Mouse (Mus musculus) Patski (cell line): ENCODE data around the gene Olfr12. TPM values are rescaled to one million over a fixed set of nuclear protein-coding genes. Genes with fewer than 3 reads are reported as not detected.

ENCODE experiments used
- ATAC-seq: fragments of 100-300 bp; one replicate; pipeline ENCODE4 v1.8.0; 2021
- CTCF ChIA-PET: fragments of 350-600 bp; sonication (Branson Sonifier 250); formaldehyde crosslinking; loops from one replicate; lab custom pipeline; 2022; ENCODE audit warnings: inconsistent platforms; lab: Charles Lee
- POLR2A ChIA-PET: fragments of 350-600 bp; sonication (Branson Sonifier 250); formaldehyde crosslinking; loops from one replicate; lab custom pipeline; 2022; ENCODE audit warnings: antibody characterized with exemption, inconsistent platforms; lab: Charles Lee
- DNase-seq: peaks from one replicate; pipeline ENCODE4 v3.0.0-alpha.2; 2011; ENCODE audit warnings: low read depth, low spot score
- H3K27me3 ChIP-seq: fragments of 371-371 bp; one replicate; pipeline ENCODE4 v1.5.1; 2021
- CTCF ChIP-seq: fragments of 100-300 bp; IDR thresholded peaks from one replicate; pipeline ENCODE4 v1.5.1; 2021
- in situ Hi-C: fragments of 300-500 bp; cut with MboI; formaldehyde crosslinking; loops from 3 replicates; pipeline ENCODE4 v1.11.1; 2018; ENCODE audit warnings: low pct_unique_long_range_greater_than_20kb, mixed read lengths
- polyA plus RNA-seq: library from polyadenylated mRNA; unstranded; gene quantifications from one replicate; pipeline ENCODE4 v1.2.3, GENCODE M21; 2021

The Olfr12 gene
- polyA plus RNA-seq, 1 experiment from 2014 or later, result not detected

- ATAC-seq (no peak), DNase-seq (no peak)
- ChIA-PET CTCF (no interaction called here), POLR2A (no interaction called here)
- TF ChIP-seq CTCF, result no peak
- no peaks in the 10 kb centered on the region for H3K27me3 ChIP-seq
- in situ Hi-C loops, result no loop called here
These were observed 33.9 kb downstream of the Olfr12 start for GRCm38 (mm10) chr1:92651467-92651866.

- POLR2A ChIA-PET, result no interaction called here
- H3K27me3 ChIP-seq, result no peaks in the 10 kb centered on the region
- CTCF ChIA-PET, result interaction anchor here (0.6 to 0.9 kb wide), 3 partner anchors 51 to 132 kb away, joined by 3 read pairs; no protein-coding TSS in a partner anchor
- no peak for TF ChIP-seq CTCF
- DNase-seq, result no peak
- no peak for ATAC-seq
- in situ Hi-C loops, result no loop called here
These were observed 35.6 kb downstream of the Olfr12 start for GRCm38 (mm10) chr1:92653179-92653578.

GRCm38 (mm10) chr1:92654676-92655075 is 37.1 kb downstream of the Olfr12 start:
- H3K27me3 ChIP-seq, result no peaks in the 10 kb centered on the region
- ATAC-seq, result peak; percentile 79
- ChIA-PET POLR2A (no interaction called here), CTCF (interaction anchor here (0.8 to 2.3 kb wide), 6 partner anchors 11 to 179 kb away, joined by 3 to 8 read pairs (median 4); partner anchors contain the start of gene Cops9)
- in situ Hi-C loops, result no loop called here
- DNase-seq, result no peak
- TF ChIP-seq CTCF, result no peak

GRCm38 (mm10) chr1:92657025-92657820 is 39.6 kb downstream of the Olfr12 start:
- in situ Hi-C loops, result no loop called here
- TF ChIP-seq CTCF, result no peak
- ChIA-PET CTCF (no interaction called here), POLR2A (no interaction called here)
- H3K27me3 ChIP-seq, result no peaks in the 10 kb centered on the region
- ATAC-seq, result no peak
- DNase-seq, result no peak

- ATAC-seq (no peak), DNase-seq (no peak)
- peaks cover 3% of the 10 kb centered on the region for H3K27me3 ChIP-seq
- POLR2A ChIA-PET, result no interaction called here
- TF ChIP-seq CTCF, result no peak
- CTCF ChIA-PET, result interaction anchor here (1.2 to 1.3 kb wide), 2 partner anchors 11 to 23 kb away, joined by 4 to 5 read pairs; partner anchors contain the start of gene Otos
- in situ Hi-C loops, result no loop called here
These were observed 41.8 kb downstream of the Olfr12 start for GRCm38 (mm10) chr1:92659392-92659791.

GRCm38 (mm10) chr1:92667106-92667505 is 49.5 kb downstream of the Olfr12 start:
- ATAC-seq (no peak), DNase-seq (no peak)
- CTCF ChIA-PET, result interaction anchor here (1.8 to 2.3 kb wide), 2 partner anchors 12 kb away, joined by 4 to 8 read pairs; no protein-coding TSS in a partner anchor
- POLR2A ChIA-PET, result no interaction called here
- in situ Hi-C loops, result no loop called here
- peaks cover 3% of the 10 kb centered on the region for H3K27me3 ChIP-seq
- no peak for TF ChIP-seq CTCF

- DNase-seq (no peak), ATAC-seq (peak; percentile 49)
- TF ChIP-seq CTCF, result no peak
- in situ Hi-C loops, result no loop called here
- ChIA-PET CTCF (interaction anchor here (0.8 kb wide), 1 partner anchor 100 kb away, joined by 3 read pairs; no protein-coding TSS in a partner anchor), POLR2A (no interaction called here)
- no peaks in the 10 kb centered on the region for H3K27me3 ChIP-seq
These were observed 51.8 kb downstream of the Olfr12 start for GRCm38 (mm10) chr1:92669430-92669829.

GRCm38 (mm10) chr1:92671326-92671725 is 53.7 kb downstream of the Olfr12 start:
- no peak for TF ChIP-seq CTCF
- ChIA-PET POLR2A (interaction anchor here (0.8 kb wide), 1 partner anchor 128 kb away, joined by 3 read pairs; no protein-coding TSS in a partner anchor), CTCF (interaction anchor here (0.8 kb wide), 1 partner anchor 9 kb away, joined by 3 read pairs; no protein-coding TSS in a partner anchor)
- DNase-seq (no peak), ATAC-seq (no peak)
- peaks cover 2% of the 10 kb centered on the region for H3K27me3 ChIP-seq
- in situ Hi-C loops, result no loop called here

Other genes starting within 250 kb of the Olfr12 start
- gene Ndufa10, start 143.9 kb upstream of the Olfr12 start, polyA plus RNA-seq, result 237 TPM
- gene Olfr1416, start 132.7 kb upstream of the Olfr12 start, polyA plus RNA-seq, result not detected
- gene Olfr1415, start 121.7 kb upstream of the Olfr12 start, polyA plus RNA-seq, result not detected
- not detected for gene Olfr1414, start 99.1 kb upstream of the Olfr12 start, polyA plus RNA-seq
- gene Olfr1413, start 46.5 kb upstream of the Olfr12 start, polyA plus RNA-seq, result not detected
- gene Olfr1412, start 32.0 kb upstream of the Olfr12 start, polyA plus RNA-seq, result not detected
- gene Olfr1411, start 23.4 kb upstream of the Olfr12 start, polyA plus RNA-seq, result not detected
- gene Olfr1410, start 12.0 kb upstream of the Olfr12 start, polyA plus RNA-seq, result not detected
- gene Cops9, start 24.2 kb downstream of the Olfr12 start, polyA plus RNA-seq, result 240 TPM
- 0.08 TPM for gene Otos, start 31.1 kb downstream of the Olfr12 start, polyA plus RNA-seq
- 131 TPM for gene Gpc1, start 213.9 kb downstream of the Olfr12 start, polyA plus RNA-seq